Comparison of ENCODE assay signal across 12 mouse cellular contexts in the genomic region with DNA sequence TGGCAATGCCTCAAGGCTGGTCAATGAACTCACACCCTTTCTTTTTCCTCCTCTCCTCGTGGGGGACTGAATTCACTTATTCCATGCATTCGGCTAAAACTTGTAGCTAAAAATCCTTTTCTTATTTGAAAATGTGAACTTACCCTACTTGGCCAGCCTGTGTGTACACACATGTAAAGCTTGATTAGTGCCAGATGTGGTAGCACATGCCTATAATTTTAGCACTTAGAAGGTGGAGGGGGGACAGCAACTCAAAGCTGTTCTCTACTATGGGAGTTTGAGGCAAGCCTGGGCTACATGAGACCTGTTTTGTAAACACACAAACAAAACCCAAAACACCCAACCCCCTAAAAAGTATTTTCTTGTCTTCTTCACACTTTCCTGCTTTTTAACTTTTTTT.
"Had no signal": no experiment of that assay in that cellular context is flagged by ENCODE, and none has a peak within 500 bp of the region (broad histone marks: within the 10 kb centered on the region; RNA-seq: fewer than 3 reads in every experiment).

No protein-coding gene starts in this region.

- H3K9ac ChIP-seq: limb, embryonic 13.5 days; liver, embryonic 15.5 days; lung, embryonic 14.5 days; midbrain, embryonic 13.5 days had no signal

- H3K4me3 ChIP-seq: limb, embryonic 13.5 days; liver, embryonic 15.5 days; midbrain, embryonic 13.5 days had no signal

- DNase-seq: kidney, adult 8-10 months; kidney, postnatal 25 days; layer of hippocampus, adult 9-11 months; layer of hippocampus, postnatal 36 days; lung, embryonic 14.5 days; lung, postnatal 36 days; right cerebral cortex, postnatal 14 days; thymus, postnatal 4 days had no signal

- H3K27me3 ChIP-seq: limb, embryonic 13.5 days; liver, embryonic 15.5 days had no signal

- ATAC-seq: midbrain, embryonic 13.5 days had no signal

- H3K4me1 ChIP-seq: liver, embryonic 15.5 days had no signal

- H3K27ac ChIP-seq: limb, embryonic 13.5 days; liver, embryonic 15.5 days had no signal

- H3K9me3 ChIP-seq: limb, embryonic 13.5 days; liver, embryonic 15.5 days; midbrain, embryonic 13.5 days had no signal

- H3K4me2 ChIP-seq: limb, embryonic 13.5 days; liver, embryonic 11.5 days; liver, embryonic 15.5 days; lung, embryonic 14.5 days; midbrain, embryonic 13.5 days had no signal
